Mouse (Mus musculus) layer of hippocampus, postnatal 10 days (tissue): ENCODE results near the gene Nrn1l. TPM values are rescaled to one million over a fixed set of nuclear protein-coding genes. Genes with fewer than 3 reads are reported as not detected.

Experiments
- DNase-seq, 2 experiments: peaks; one replicate each; pipeline ENCODE4 v3.0.0; 2021; ENCODE audit warnings: low spot score in 2 of 2
- long read RNA-seq: library from polyadenylated mRNA; stranded (forward); transcript quantifications from one replicate; pipeline ENCODE4 v2.0.0, GENCODE M21; 2023
- total RNA-seq, 2 experiments: library from RNA; stranded (reverse); gene quantifications; 2 replicates each; pipeline ENCODE4 v1.2.3; 2021

The Nrn1l gene
- 1 to 10 TPM in 1 of 2 experiments, under 1 TPM in 1; 0.66 to 1.5 TPM for total RNA-seq
- long read RNA-seq: 0 reads

GRCm38 (mm10) chr8:105893339-105893738, at the start of gene Nrn1l:
TSS of gene Nrn1l (plus strand) at chr8:105893567.
- peak; percentile 76 to 82 for DNase-seq

GRCm38 (mm10) chr8:105846678-105847077, 46.7 kb upstream of the Nrn1l start:
- no peak for DNase-seq

- DNase-seq: no peak
These were observed 43.4 kb upstream of the Nrn1l start for GRCm38 (mm10) chr8:105850014-105850413.

- no peak for DNase-seq
These were observed 42.8 kb upstream of the Nrn1l start for GRCm38 (mm10) chr8:105850611-105851010.

- peak; percentile 86 to 92 for DNase-seq
These were observed 41.7 kb upstream of the Nrn1l start for GRCm38 (mm10) chr8:105851651-105852143.

- DNase-seq: peak in 1 of 2 experiments; percentile 16
These were observed 41.1 kb upstream of the Nrn1l start for GRCm38 (mm10) chr8:105852146-105852729.

GRCm38 (mm10) chr8:105853178-105853577, 40.2 kb upstream of the Nrn1l start, which contains the start of gene Cenpt:
TSS of gene Cenpt (minus strand) at chr8:105853278.
- no peak for DNase-seq

- peak; percentile 13 to 25 for DNase-seq
These were observed 39.1 kb upstream of the Nrn1l start for GRCm38 (mm10) chr8:105854303-105854702.

- peak; percentile 91 to 93 for DNase-seq
These were observed 38.6 kb upstream of the Nrn1l start, which contains the start of gene Thap11 for GRCm38 (mm10) chr8:105854715-105855216. TSS of gene Thap11 (plus strand) at chr8:105855132.

GRCm38 (mm10) chr8:105855248-105856167, 37.9 kb upstream of the Nrn1l start:
- peak; percentile 60 to 68 for DNase-seq

- no peak for DNase-seq
These were observed 37.1 kb upstream of the Nrn1l start for GRCm38 (mm10) chr8:105856168-105856835.

GRCm38 (mm10) chr8:105858495-105858894, 34.9 kb upstream of the Nrn1l start:
- no peak for DNase-seq

GRCm38 (mm10) chr8:105859314-105859713, 34.1 kb upstream of the Nrn1l start:
- no peak for DNase-seq

- DNase-seq: peak; percentile 87 to 90
These were observed 33.0 kb upstream of the Nrn1l start, which contains the start of gene Nutf2 for GRCm38 (mm10) chr8:105860143-105860981. TSS of gene Nutf2 (plus strand) at chr8:105860580.

- peak in 1 of 2 experiments; percentile 22 for DNase-seq
These were observed 31.4 kb upstream of the Nrn1l start for GRCm38 (mm10) chr8:105861951-105862350.

- DNase-seq: no peak
These were observed 26.9 kb upstream of the Nrn1l start for GRCm38 (mm10) chr8:105866364-105867029.

- DNase-seq: no peak
These were observed 19.1 kb upstream of the Nrn1l start for GRCm38 (mm10) chr8:105874301-105874700.

- DNase-seq: peak; percentile 93 to 94
These were observed 12.4 kb upstream of the Nrn1l start, which contains the start of gene Edc4 for GRCm38 (mm10) chr8:105880754-105881520. TSS of gene Edc4 (plus strand) at chr8:105880881.
